Comparison of ENCODE assay signal across 1 mouse cellular context in the genomic region with DNA sequence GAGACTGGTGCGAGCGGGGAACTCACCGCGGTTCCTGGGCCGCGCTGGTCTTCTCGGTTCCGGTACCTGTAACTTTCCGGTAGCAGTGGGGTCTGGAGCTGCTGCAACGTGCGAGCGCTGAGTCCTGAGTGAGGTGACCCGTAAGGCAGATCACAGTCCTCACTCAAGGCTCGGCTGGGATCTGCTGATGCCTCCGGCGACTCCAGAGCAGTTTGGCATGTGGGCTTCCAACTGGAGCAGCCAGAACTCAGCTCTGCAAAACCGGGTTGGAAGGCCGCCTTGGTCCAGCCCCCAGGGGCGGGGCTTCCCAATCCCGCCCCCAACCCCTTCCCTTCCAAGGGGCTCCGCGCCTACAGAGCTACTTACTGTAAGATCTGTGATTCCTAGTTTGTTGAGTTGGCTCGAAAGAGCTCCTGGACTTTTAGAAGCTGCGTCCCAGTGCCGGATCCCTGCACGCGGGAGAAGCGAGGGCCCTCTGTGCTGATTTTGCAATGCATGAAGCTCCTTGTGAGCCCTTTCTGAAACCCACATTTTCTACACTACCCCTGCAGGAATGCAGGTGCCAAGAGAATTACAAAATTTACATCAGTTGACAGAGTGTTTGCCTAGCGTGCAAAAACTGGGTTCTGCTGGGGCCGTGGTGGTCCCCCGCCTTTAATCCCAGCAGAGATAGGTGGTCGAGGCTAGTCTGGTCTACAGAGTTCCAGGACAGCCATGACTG.
TF ChIP-seq lines count a peak whose summit lies in the region.

No protein-coding gene starts in this region.

TF ChIP-seq in CH12.LX, 34 proteins besides CTCF, POLR2A, EP300 and RAD21:
- TF ChIP-seq GABPA (IDR thresholded peaks at IDR 0.05; ENCODE audit: insufficient replicate concordance, low read depth, low read length) (no peak), POLR2AphosphoS2 (IDR thresholded peaks at IDR 0.05; ENCODE audit: low read depth, low read length) (peak; percentile 72; the same call in 1 of the 2 replicates), MEF2A (IDR thresholded peaks at IDR 0.05; ENCODE audit: borderline replicate concordance, low read depth, low read length) (no peak), MAFK (IDR thresholded peaks at IDR 0.05; ENCODE audit: insufficient replicate concordance, low read length) (no peak), USF1 (IDR thresholded peaks at IDR 0.05; ENCODE audit: low read depth, low read length) (no peak), ELF1 (IDR thresholded peaks at IDR 0.05; ENCODE audit: low read depth, low read length) (peak; percentile 55), JUN (IDR thresholded peaks at IDR 0.05; ENCODE audit: insufficient read depth, low read depth, low read length) (no peak), SMC3 (IDR thresholded peaks at IDR 0.05; ENCODE audit: low read depth, low read length) (no peak), SIN3A (IDR thresholded peaks at IDR 0.05; ENCODE audit: low read length) (peak; percentile 88; the same call in 1 of the 2 replicates), RCOR1 (conservative IDR thresholded peaks at IDR 0.05; ENCODE audit: low read depth, low read length) (no peak), JUND (conservative IDR thresholded peaks at IDR 0.05; ENCODE audit: low read depth, low read length) (no peak), ZMIZ1 (IDR thresholded peaks at IDR 0.05; ENCODE audit: low read depth, low read length) (peak; percentile 74; the same call in 1 of the 2 replicates), CHD1 (IDR thresholded peaks at IDR 0.05; ENCODE audit: low read depth, low read length) (no peak), MAX (IDR thresholded peaks at IDR 0.05; ENCODE audit: low read length) (peak; percentile 73; the same call in 1 of the 2 replicates), MYC (IDR thresholded peaks at IDR 0.05; ENCODE audit: low read depth, low read length) (peak; percentile 71; the same call in 1 of the 2 replicates), IRF4 (IDR thresholded peaks at IDR 0.05; ENCODE audit: low read depth, low read length) (peak; percentile 44; the same call in 1 of the 2 replicates), NELFE (IDR thresholded peaks at IDR 0.05; ENCODE audit: low read depth, low read length) (peak; percentile 90), BHLHE40 (IDR thresholded peaks at IDR 0.05; ENCODE audit: low read depth, low read length) (no peak), MXI1 (IDR thresholded peaks at IDR 0.05; ENCODE audit: low read depth, low read length) (peak; percentile 79), MAZ (IDR thresholded peaks at IDR 0.05; ENCODE audit: low read depth, low read length) (no peak), UBTF (IDR thresholded peaks at IDR 0.05; ENCODE audit: low read depth, low read length) (peak; percentile 85), ETS1 (conservative IDR thresholded peaks at IDR 0.05; ENCODE audit: low read depth, low read length) (no peak), ZC3H11A (IDR thresholded peaks at IDR 0.05; ENCODE audit: low read depth, low read length) (no peak), USF2 (conservative IDR thresholded peaks at IDR 0.05; ENCODE audit: low read depth, low read length) (no peak), ZNF384 (IDR thresholded peaks at IDR 0.05; ENCODE audit: low read depth, low read length) (no peak), PAX5 (IDR thresholded peaks at IDR 0.05; ENCODE audit: low read length) (no peak), KAT2A (IDR thresholded peaks at IDR 0.05; ENCODE audit: insufficient replicate concordance, low read length) (0 out of 2 replicates have a peak, but pooled peaks have one; percentile 34), NRF1 (IDR thresholded peaks at IDR 0.05; ENCODE audit: low read depth, low read length) (no peak), E2F4 (IDR thresholded peaks at IDR 0.05; ENCODE audit: insufficient replicate concordance, low read depth, low read length) (no peak), TCF12 (IDR thresholded peaks at IDR 0.05; ENCODE audit: low read depth, low read length) (peak; percentile 74; the same call in 1 of the 2 replicates), CHD2 (IDR thresholded peaks at IDR 0.05; ENCODE audit: low read length) (no peak), ZKSCAN1 (IDR thresholded peaks at IDR 0.05; ENCODE audit: borderline replicate concordance, low read depth, low read length) (no peak), HCFC1 (IDR thresholded peaks at IDR 0.05; ENCODE audit: low read depth, low read length) (peak; percentile 57), TBP (conservative IDR thresholded peaks at IDR 0.05; ENCODE audit: low read depth, low read length) (peak; percentile 79)
